Mouse (Mus musculus) MEL (cell line): ENCODE data around the gene Fam221b. TPM values are rescaled to one million over a fixed set of nuclear protein-coding genes. Genes with fewer than 3 reads are reported as not detected.
A peak's percentile ranks its signal among the peaks of the same experiment; 100 is the strongest.

ENCODE experiments used
- DNase-seq: peaks from one replicate; pipeline ENCODE4 v3.0.0; 2011; ENCODE audit warnings: low read depth, low spot score
- H3K27ac ChIP-seq: 2 replicates; pipeline ENCODE4 v1.5.1; 2012; ENCODE audit warnings: low read depth, mild to moderate bottlenecking, control low read depth, low read length, moderate library complexity; ENCODE audit not compliant: control insufficient read depth
- H3K27me3 ChIP-seq, 2 experiments: fragments of 150-350 bp in 1 of 2; sonication (generic) in 1 of 2; 2 replicates each; pipeline ENCODE4 v1.6.1; 2012; ENCODE audit warnings: low read length in 2 of 2, mild to moderate bottlenecking in 2 of 2, improper control_type of control experiment in 1 of 2, moderate library complexity in 1 of 2; ENCODE audit not compliant: insufficient read depth in 2 of 2, control insufficient read depth in 1 of 2
- H3K36me3 ChIP-seq, 2 experiments: 2 replicates each; pipeline ENCODE4 v1.6.1; 2012 to 2014; ENCODE audit warnings: low read length in 2 of 2, improper control_type of control experiment in 1 of 2, inconsistent platforms in 1 of 2, mild to moderate bottlenecking in 1 of 2; ENCODE audit not compliant: insufficient read depth in 2 of 2, control insufficient read depth in 1 of 2
- H3K4me1 ChIP-seq, 2 experiments: fragments of 150-350 bp in 1 of 2; sonication (generic) in 1 of 2; 2 replicates each; pipeline ENCODE4 v1.6.1; 2012; ENCODE audit warnings: low read length in 2 of 2, improper control_type of control experiment in 1 of 2, mild to moderate bottlenecking in 1 of 2; ENCODE audit not compliant: insufficient read depth in 2 of 2, control insufficient read depth in 1 of 2
- H3K4me3 ChIP-seq, 2 experiments: fragments of 150-350 bp in 1 of 2; sonication (generic) in 1 of 2; 2 replicates each; pipeline ENCODE4 v1.5.1; 2012; ENCODE audit warnings: low read depth in 2 of 2, low read length in 2 of 2, mild to moderate bottlenecking in 2 of 2, moderate library complexity in 2 of 2, control low read depth in 1 of 2, improper control_type of control experiment in 1 of 2; ENCODE audit not compliant: control insufficient read depth in 1 of 2, insufficient read depth in 1 of 2
- H3K79me2 ChIP-seq: 2 replicates; pipeline ENCODE4 v1.6.1; 2012; ENCODE audit warnings: mild to moderate bottlenecking, low read length, moderate library complexity; ENCODE audit not compliant: control insufficient read depth, poor library complexity, insufficient read depth
- H3K9ac ChIP-seq: 2 replicates; pipeline ENCODE4 v1.6.1; 2012; ENCODE audit warnings: low read depth, mild to moderate bottlenecking, control low read depth, low read length, moderate library complexity; ENCODE audit not compliant: control insufficient read depth, poor library complexity, severe bottlenecking
- H3K9me3 ChIP-seq: fragments of 150-350 bp; sonication (generic); replicated peaks from 2 replicates; pipeline ENCODE4 v1.6.1; 2012; ENCODE audit warnings: mild to moderate bottlenecking, low read length, improper control_type of control experiment, moderate library complexity; ENCODE audit not compliant: insufficient read depth
- BHLHE40 ChIP-seq: IDR thresholded peaks from 2 replicates; pipeline ENCODE4 v1.6.1; 2012; ENCODE audit warnings: low read depth, mild to moderate bottlenecking, inconsistent platforms, low read length, improper control_type of control experiment, borderline replicate concordance
- CHD2 ChIP-seq: IDR thresholded peaks from 2 replicates; pipeline ENCODE4 v1.6.1; 2011; ENCODE audit warnings: low read length, improper control_type of control experiment
- CTCF ChIP-seq, 3 experiments: IDR thresholded peaks in 2 of 3; conservative IDR thresholded peaks in 1 of 3; 2 replicates each; pipeline ENCODE4 v1.5.1; 2011 to 2012; ENCODE audit warnings: low read length in 3 of 3, low read depth in 2 of 3, mild to moderate bottlenecking in 2 of 3, improper control_type of control experiment in 1 of 3, inconsistent platforms in 1 of 3, mixed read lengths in 1 of 3, moderate library complexity in 1 of 3; ENCODE audit not compliant: control insufficient read depth in 1 of 3, insufficient read depth in 1 of 3, poor library complexity in 1 of 3, severe bottlenecking in 1 of 3
- E2F4 ChIP-seq: IDR thresholded peaks from 2 replicates; pipeline ENCODE4 v1.6.1; 2011; ENCODE audit warnings: low read depth, low read length, improper control_type of control experiment, borderline replicate concordance
- ELF1 ChIP-seq: IDR thresholded peaks from 2 replicates; pipeline ENCODE4 v1.6.1; 2014; ENCODE audit warnings: low read depth, mild to moderate bottlenecking, inconsistent platforms, low read length, improper control_type of control experiment, moderate library complexity
- EP300 ChIP-seq, 2 experiments: IDR thresholded peaks; 2 replicates each; pipeline ENCODE4 v1.6.1; 2011; ENCODE audit warnings: improper control_type of control experiment in 2 of 2, low read length in 2 of 2, low read depth in 1 of 2, mild to moderate bottlenecking in 1 of 2
- ETS1 ChIP-seq: IDR thresholded peaks from 2 replicates; pipeline ENCODE4 v1.6.1; 2012; ENCODE audit warnings: low read depth, mild to moderate bottlenecking, inconsistent platforms, low read length, improper control_type of control experiment, moderate library complexity
- GABPA ChIP-seq: IDR thresholded peaks from 2 replicates; pipeline ENCODE4 v1.6.1; 2012; ENCODE audit warnings: low read depth, mild to moderate bottlenecking, inconsistent platforms, low read length, improper control_type of control experiment, moderate library complexity
- GATA1 ChIP-seq: IDR thresholded peaks from 2 replicates; pipeline ENCODE4 v1.6.1; 2011; ENCODE audit warnings: low read depth, low read length, improper control_type of control experiment
- HCFC1 ChIP-seq: IDR thresholded peaks from 2 replicates; pipeline ENCODE4 v1.6.1; 2012; ENCODE audit warnings: low read depth, mild to moderate bottlenecking, inconsistent platforms, low read length, improper control_type of control experiment, moderate library complexity
- JUND ChIP-seq: IDR thresholded peaks from 2 replicates; pipeline ENCODE4 v1.6.1; 2011; ENCODE audit warnings: low read depth, mild to moderate bottlenecking, improper control_type of control experiment, low read length
- KAT2A ChIP-seq: conservative IDR thresholded peaks from 2 replicates; pipeline ENCODE4 v1.6.1; 2012; ENCODE audit warnings: low read depth, low read length, improper control_type of control experiment, inconsistent platforms
- MAFK ChIP-seq: IDR thresholded peaks from 2 replicates; pipeline ENCODE4 v1.6.1; 2011; ENCODE audit warnings: low read depth, mild to moderate bottlenecking, low read length, improper control_type of control experiment, borderline replicate concordance
- MAX ChIP-seq: IDR thresholded peaks from 2 replicates; pipeline ENCODE4 v1.6.1; 2011; ENCODE audit warnings: low read length, improper control_type of control experiment
- MXI1 ChIP-seq: IDR thresholded peaks from 2 replicates; pipeline ENCODE4 v1.6.1; 2011; ENCODE audit warnings: mild to moderate bottlenecking, low read depth, low read length, improper control_type of control experiment
- MYB ChIP-seq: IDR thresholded peaks from 2 replicates; pipeline ENCODE4 v1.6.1; 2011; ENCODE audit warnings: mild to moderate bottlenecking, low read depth, low read length, improper control_type of control experiment
- NELFE ChIP-seq: IDR thresholded peaks from 2 replicates; pipeline ENCODE4 v1.6.1; 2011; ENCODE audit warnings: low read depth, low read length, improper control_type of control experiment
- NRF1 ChIP-seq: IDR thresholded peaks from 2 replicates; pipeline ENCODE4 v1.6.1; 2014; ENCODE audit warnings: low read depth, mild to moderate bottlenecking, inconsistent platforms, low read length, improper control_type of control experiment, moderate library complexity; ENCODE audit not compliant: poor library complexity, insufficient read depth, severe bottlenecking
- POLR2A ChIP-seq, 2 experiments: IDR thresholded peaks; 2 replicates each; pipeline ENCODE4 v1.6.1; 2011 to 2012; ENCODE audit warnings: low read length in 2 of 2, mild to moderate bottlenecking in 2 of 2, control low read depth in 1 of 2, improper control_type of control experiment in 1 of 2, low read depth in 1 of 2, moderate library complexity in 1 of 2; ENCODE audit not compliant: control insufficient read depth in 1 of 2, insufficient read depth in 1 of 2, poor library complexity in 1 of 2
- POLR2AphosphoS2 ChIP-seq: IDR thresholded peaks from 2 replicates; pipeline ENCODE4 v1.6.1; 2011; ENCODE audit warnings: low read length, improper control_type of control experiment
- POLR2AphosphoS5 ChIP-seq: IDR thresholded peaks from 2 replicates; pipeline ENCODE4 v1.6.1; 2012; ENCODE audit warnings: low read depth, borderline replicate concordance, mild to moderate bottlenecking, inconsistent platforms, low read length, moderate library complexity, mixed read lengths
- RCOR1 ChIP-seq: IDR thresholded peaks from 2 replicates; pipeline ENCODE4 v1.6.1; 2012; ENCODE audit warnings: low read depth, mild to moderate bottlenecking, inconsistent platforms, low read length, improper control_type of control experiment
- SMC3 ChIP-seq: IDR thresholded peaks from 2 replicates; pipeline ENCODE4 v1.6.1; 2011; ENCODE audit warnings: low read depth, low read length, improper control_type of control experiment
- TBP ChIP-seq: IDR thresholded peaks from 2 replicates; pipeline ENCODE4 v1.8.0; 2011; ENCODE audit warnings: low read depth, low read length, improper control_type of control experiment
- TCF12 ChIP-seq: IDR thresholded peaks from 2 replicates; pipeline ENCODE4 v1.6.1; 2014; ENCODE audit warnings: low read depth, mild to moderate bottlenecking, inconsistent platforms, low read length, improper control_type of control experiment, moderate library complexity
- UBTF ChIP-seq: IDR thresholded peaks from 2 replicates; pipeline ENCODE4 v1.6.1; 2012; ENCODE audit warnings: low read depth, mild to moderate bottlenecking, inconsistent platforms, low read length, improper control_type of control experiment, moderate library complexity, borderline replicate concordance; ENCODE audit not compliant: insufficient read depth
- ZNF384 ChIP-seq: IDR thresholded peaks from 2 replicates; pipeline ENCODE4 v1.6.1; 2012; ENCODE audit warnings: low read depth, mild to moderate bottlenecking, inconsistent platforms, low read length, improper control_type of control experiment
- polyA plus RNA-seq, 2 experiments: library from polyadenylated mRNA; stranded (reverse) in 1 of 2; unstranded in 1 of 2; fragments of >175 nt in 1 of 2; fragments of >200 nt in 1 of 2; gene quantifications; 2 replicates each; pipeline versions ENCODE4 v1.2.1 to v1.2.4; 2012; ENCODE audit warnings: low replicate concordance in 2 of 2, low read depth in 1 of 2; ENCODE audit not compliant: insufficient read length in 2 of 2, insufficient read depth in 1 of 2, missing spikeins in 1 of 2
- total RNA-seq: library from RNA; depleted of rRNA; stranded (reverse); fragments of 300-350 nt; gene quantifications from 2 replicates; pipeline ENCODE4 v1.2.3, GENCODE M21; 2012

The Fam221b gene
- total and polyA plus RNA-seq, 3 experiments: 0.10 to 8.8 TPM; not detected in 1

GRCm38 (mm10) chr4:43655656-43656338, 13.1 kb downstream of the Fam221b start:
- H3K79me2 ChIP-seq: peaks cover 3% of the 10 kb centered on the region; the same call in 1 of the 2 replicates
- TF ChIP-seq MAX (peak; percentile 9; the same call in 1 of the 2 replicates), MAFK (no peak), MYB (no peak), UBTF (0 out of 2 replicates have a peak, but pooled peaks have one; percentile 66)
- no peaks in the 10 kb centered on the region for H3K9me3 ChIP-seq

DNA sequence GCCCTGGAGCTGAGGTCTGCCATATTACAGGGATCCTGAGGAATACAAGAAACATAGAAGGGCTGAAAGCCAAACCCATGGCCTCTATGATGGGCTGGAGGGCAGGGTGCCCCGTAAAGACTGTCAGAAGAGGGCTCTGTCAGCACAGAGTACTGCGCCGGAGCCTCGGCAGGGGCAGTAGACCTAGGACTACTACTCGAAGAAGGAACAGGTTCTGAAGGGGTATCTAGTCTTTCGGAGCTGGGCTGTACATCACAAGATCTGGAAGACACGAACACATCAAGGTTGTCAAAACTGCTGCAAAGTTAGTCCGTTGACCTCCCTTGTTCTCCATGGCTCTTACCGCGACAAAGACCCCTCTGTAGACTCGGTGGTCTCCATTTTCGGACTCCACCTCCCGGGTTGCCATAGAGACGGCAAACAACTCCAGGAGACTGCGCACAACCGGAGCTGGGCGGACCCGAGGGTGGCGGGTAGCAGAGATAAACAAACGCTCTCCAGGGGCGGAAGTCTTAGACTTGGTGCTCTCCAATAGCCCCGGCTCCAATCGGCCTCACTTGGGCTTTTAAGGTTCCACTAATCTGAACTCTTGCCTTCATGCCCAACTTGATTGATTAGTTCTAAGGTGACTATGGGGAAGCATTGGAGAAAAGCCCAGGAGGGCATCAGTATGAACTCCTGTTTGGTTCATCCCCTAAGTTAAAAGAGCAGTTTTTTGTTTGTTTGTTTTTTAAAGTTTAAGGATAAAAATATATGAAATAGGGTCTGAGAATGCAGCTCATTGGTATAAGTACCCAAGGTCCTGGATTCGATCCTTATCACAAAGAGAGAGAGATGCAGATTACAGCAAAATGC, 15.6 kb downstream of the Fam221b start, which contains the start of gene Spag8:
Gene Spag8, minus strand, starts transcription at position 434 of the 855 bp plus-strand sequence.
- H3K27ac ChIP-seq: peak within 1 kb of the TSS; percentile 45
- H3K4me3 ChIP-seq: peak within 1 kb of the TSS; percentile 70 to 77
- H3K36me3 ChIP-seq: peaks cover 0 to 8% of the 10 kb centered on the region in 2 experiments; a peak in 2 of 4 replicates
- peaks cover 3% of the 10 kb centered on the region; the same call in 1 of the 2 replicates for H3K79me2 ChIP-seq
- peak; percentile 90 for DNase-seq
- H3K9me3 ChIP-seq: no peaks in the 10 kb centered on the region
- peaks cover 0 to 8% of the 10 kb centered on the region in 2 experiments; a peak in 1 of 4 replicates for H3K4me1 ChIP-seq
- peak within 1 kb of the TSS; percentile 65 for H3K9ac ChIP-seq
- H3K27me3 ChIP-seq: no peaks in the 10 kb centered on the region
- no peak for TF ChIP-seq CHD2
- TF ChIP-seq NELFE: 0 out of 2 replicates have a peak, but pooled peaks have one; percentile 26
- no peak for TF ChIP-seq CTCF (IDR thresholded peaks at IDR 0.05 in 2 of 3, conservative IDR thresholded peaks at IDR 0.05 in 1 of 3; ENCODE audit: control insufficient read depth in 1 of 3, insufficient read depth in 1 of 3, low read depth in 2 of 3, low read length in 3 of 3, poor library complexity in 1 of 3, severe bottlenecking in 1 of 3)
- TF ChIP-seq GABPA: no peak
- peak; percentile 52; the same call in 1 of the 2 replicates for TF ChIP-seq GATA1
- peak in 1 of 2 experiments; percentile 43; a peak in 2 of 4 replicates for TF ChIP-seq EP300 (IDR thresholded peaks at IDR 0.05; ENCODE audit: low read depth in 1 of 2, low read length in 2 of 2)
- no peak for TF ChIP-seq MAFK
- peak; percentile 80 for TF ChIP-seq MXI1
- peak; percentile 81 for TF ChIP-seq NRF1
- TF ChIP-seq E2F4: no peak
- no peak for TF ChIP-seq SMC3
- peak; percentile 85 for TF ChIP-seq HCFC1
- TF ChIP-seq POLR2A (IDR thresholded peaks at IDR 0.05; ENCODE audit: control insufficient read depth in 1 of 2, insufficient read depth in 1 of 2, low read depth in 1 of 2, low read length in 2 of 2, poor library complexity in 1 of 2): peak in 1 of 2 experiments; percentile 38; a peak in 1 of 4 replicates
- TF ChIP-seq JUND: no peak
- no peak for TF ChIP-seq ZNF384
- no peak for TF ChIP-seq TBP
- TF ChIP-seq MYB: peak; percentile 49; the same call in 1 of the 2 replicates
- peak; percentile 60; the same call in 1 of the 2 replicates for TF ChIP-seq MAX
- TF ChIP-seq KAT2A: no peak; the same call in 1 of the 2 replicates
- peak; percentile 42; the same call in 1 of the 2 replicates for TF ChIP-seq TCF12
- no peak for TF ChIP-seq POLR2AphosphoS5
- TF ChIP-seq RCOR1: no peak
- TF ChIP-seq BHLHE40: no peak
- TF ChIP-seq POLR2AphosphoS2: no peak
- TF ChIP-seq ELF1: peak; percentile 78
- TF ChIP-seq ETS1: no peak

More at GRCm38 (mm10) chr4:43655656-43656338, 13.1 kb downstream of the Fam221b start:
- no peak for DNase-seq
- Histone ChIP-seq H3K4me3 (peak overlapping the region; percentile 80 to 89), H3K9ac (peak overlapping the region; percentile 85), H3K36me3 (peaks cover 0 to 8% of the 10 kb centered on the region in 2 experiments; a peak in 2 of 4 replicates), H3K4me1 (peaks cover 0 to 9% of the 10 kb centered on the region in 2 experiments; a peak in 1 of 4 replicates), H3K27ac (0 out of 2 replicates have a peak overlapping the region, but pooled peaks have one; percentile 16), H3K27me3 (no peaks in the 10 kb centered on the region; a peak in 1 of 4 replicates)
